Mouse (Mus musculus) erythroblast, embryonic 14.5 days (primary cell): Measurements from ENCODE around the gene Bahcc1.

Source experiments
- GATA1 ChIP-seq: IDR thresholded peaks from 2 replicates; pipeline ENCODE4 v1.6.1; 2012; ENCODE audit warnings: low read length, inconsistent platforms, mixed read lengths
- TAL1 ChIP-seq: IDR thresholded peaks from 3 replicates; pipeline ENCODE4 v1.6.1; 2012; ENCODE audit warnings: low read length, inconsistent platforms, mixed read lengths

DNA sequence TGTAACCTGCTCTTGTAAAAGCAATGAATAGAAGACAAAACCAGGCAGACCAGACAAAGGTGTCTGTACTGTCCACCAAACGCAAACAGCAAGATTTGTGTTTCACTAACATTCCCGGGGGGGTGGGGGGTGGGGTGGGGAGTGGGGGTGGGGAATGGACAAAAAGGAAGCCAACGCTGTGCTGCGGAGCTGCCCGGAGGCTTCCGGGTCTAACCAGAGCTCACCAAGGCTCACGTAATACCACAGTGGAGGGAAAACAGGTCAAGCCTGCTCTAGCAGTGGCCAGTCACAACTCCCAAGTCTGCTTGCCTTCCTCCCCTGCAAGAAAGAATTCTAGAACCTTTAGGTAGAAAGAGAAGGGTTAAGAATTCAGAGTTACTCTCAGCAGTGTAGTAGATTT is 84.7 kb downstream of the Bahcc1 start:
- no peak for TF ChIP-seq GATA1
- TF ChIP-seq TAL1 = no peak
